Mouse (Mus musculus): ENCODE results near the gene Gm6034. TPM values are rescaled to one million over a fixed set of nuclear protein-coding genes. Genes with fewer than 3 reads are reported as not detected.
A peak's percentile ranks its signal among the peaks of the same experiment; 100 is the strongest.
"Not testable (repeated sequence)": the region's sequence is repeated elsewhere in the genome, so short reads cannot be mapped to it uniquely, and the experiment has no call there.

The Gm6034 gene
- total RNA-seq, 1 experiment from 2014 or later = not detected

- ATAC-seq (ENCODE audit: extremely low read depth, insufficient number of reproducible peaks, low FRiP score, poor library complexity, severe bottlenecking) = not testable (repeated sequence)
These were observed 2.2 kb upstream of the Gm6034 start for GRCm38 (mm10) chr17:36040604-36041003.

GRCm38 (mm10) chr17:36042055-36042454 is 706 bp upstream of the Gm6034 start:
- ATAC-seq (ENCODE audit: extremely low read depth, insufficient number of reproducible peaks, low FRiP score, poor library complexity, severe bottlenecking) = not testable (repeated sequence)

GRCm38 (mm10) chr17:36043286-36043685 is 525 bp downstream of the Gm6034 start:
- no peak for ATAC-seq (ENCODE audit: extremely low read depth, insufficient number of reproducible peaks, low FRiP score, poor library complexity, severe bottlenecking)

GRCm38 (mm10) chr17:36057927-36058326 is 15.2 kb downstream of the Gm6034 start:
- ATAC-seq (ENCODE audit: extremely low read depth, insufficient number of reproducible peaks, low FRiP score, poor library complexity, severe bottlenecking) = not testable (repeated sequence)

GRCm38 (mm10) chr17:36058362-36058761 is 15.6 kb downstream of the Gm6034 start, which contains the start of gene Gm11127:
Gene Gm11127 (minus strand): TSS chr17:36058371.
- not testable (repeated sequence) for ATAC-seq (ENCODE audit: extremely low read depth, insufficient number of reproducible peaks, low FRiP score, poor library complexity, severe bottlenecking)

- peak; percentile 68 for ATAC-seq (ENCODE audit: extremely low read depth, insufficient number of reproducible peaks, low FRiP score, poor library complexity, severe bottlenecking)
These were observed 18.1 kb downstream of the Gm6034 start for GRCm38 (mm10) chr17:36060829-36061228.

GRCm38 (mm10) chr17:36081901-36082300 is 39.1 kb downstream of the Gm6034 start:
- not testable (repeated sequence) for ATAC-seq (ENCODE audit: extremely low read depth, insufficient number of reproducible peaks, low FRiP score, poor library complexity, severe bottlenecking)

GRCm38 (mm10) chr17:36082519-36083232 is 39.9 kb downstream of the Gm6034 start:
- not testable (repeated sequence) for ATAC-seq (ENCODE audit: extremely low read depth, insufficient number of reproducible peaks, low FRiP score, poor library complexity, severe bottlenecking)

- peak; percentile 71 for ATAC-seq (ENCODE audit: extremely low read depth, insufficient number of reproducible peaks, low FRiP score, poor library complexity, severe bottlenecking)
These were observed 40.6 kb downstream of the Gm6034 start for GRCm38 (mm10) chr17:36083266-36083869.

GRCm38 (mm10) chr17:36083870-36084451 is 41.2 kb downstream of the Gm6034 start:
- 0 out of 2 replicates have a peak, but pooled peaks have one; percentile 37 for ATAC-seq (ENCODE audit: extremely low read depth, insufficient number of reproducible peaks, low FRiP score, poor library complexity, severe bottlenecking)

GRCm38 (mm10) chr17:36085976-36086375 is 43.2 kb downstream of the Gm6034 start:
- not testable (repeated sequence) for ATAC-seq (ENCODE audit: extremely low read depth, insufficient number of reproducible peaks, low FRiP score, poor library complexity, severe bottlenecking)

- ATAC-seq (ENCODE audit: extremely low read depth, insufficient number of reproducible peaks, low FRiP score, poor library complexity, severe bottlenecking) = not testable (repeated sequence)
These were observed 49.2 kb downstream of the Gm6034 start for GRCm38 (mm10) chr17:36091933-36092332.

GRCm38 (mm10) chr17:36092520-36092919 is 49.8 kb downstream of the Gm6034 start:
- not testable (repeated sequence) for ATAC-seq (ENCODE audit: extremely low read depth, insufficient number of reproducible peaks, low FRiP score, poor library complexity, severe bottlenecking)

- no peak for ATAC-seq (ENCODE audit: extremely low read depth, insufficient number of reproducible peaks, low FRiP score, poor library complexity, severe bottlenecking)
These were observed 51.2 kb downstream of the Gm6034 start for GRCm38 (mm10) chr17:36093936-36094335.

GRCm38 (mm10) chr17:36099603-36100002 is 56.8 kb downstream of the Gm6034 start:
- ATAC-seq (ENCODE audit: extremely low read depth, insufficient number of reproducible peaks, low FRiP score, poor library complexity, severe bottlenecking) = not testable (repeated sequence)

GRCm38 (mm10) chr17:36102091-36102490 is 59.3 kb downstream of the Gm6034 start:
- ATAC-seq (ENCODE audit: extremely low read depth, insufficient number of reproducible peaks, low FRiP score, poor library complexity, severe bottlenecking) = not testable (repeated sequence)
